Mouse (Mus musculus) natural killer cell, adult 2 months (primary cell): ENCODE results near the gene Itm2b.

Experiments used
- DNase-seq, 2 experiments: peaks; one replicate each; pipeline ENCODE4 v3.0.0; 2022; ENCODE audit warnings: low spot score in 2 of 2

Itm2b gene

DNA sequence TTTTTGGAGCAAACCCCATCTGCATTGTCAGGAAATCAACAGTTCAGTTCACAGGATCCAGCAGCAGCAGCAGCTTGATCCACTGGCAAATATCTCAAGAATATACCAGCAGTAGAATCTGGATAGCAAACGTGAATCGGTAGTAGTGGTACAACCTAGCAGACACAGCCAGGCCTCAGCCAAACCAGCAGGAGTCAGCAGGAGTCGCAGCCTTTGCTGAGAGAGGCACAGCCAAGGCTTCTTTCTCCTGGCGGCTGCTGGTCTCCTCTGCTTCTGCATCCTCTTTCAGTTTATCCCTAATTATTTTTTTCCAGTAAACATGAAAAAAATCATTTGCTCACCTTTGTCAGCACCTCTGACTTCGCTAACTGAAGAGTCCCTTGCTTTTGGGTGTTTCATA is 10.7 kb upstream of the Itm2b start:
- no peak for DNase-seq

- DNase-seq, result no peak
Measured at GRCm38 (mm10) chr14:73394263-73395006, 9.3 kb upstream of the Itm2b start.

- DNase-seq, result no peak
Measured at GRCm38 (mm10) chr14:73391457-73391856, 6.4 kb upstream of the Itm2b start.

DNA sequence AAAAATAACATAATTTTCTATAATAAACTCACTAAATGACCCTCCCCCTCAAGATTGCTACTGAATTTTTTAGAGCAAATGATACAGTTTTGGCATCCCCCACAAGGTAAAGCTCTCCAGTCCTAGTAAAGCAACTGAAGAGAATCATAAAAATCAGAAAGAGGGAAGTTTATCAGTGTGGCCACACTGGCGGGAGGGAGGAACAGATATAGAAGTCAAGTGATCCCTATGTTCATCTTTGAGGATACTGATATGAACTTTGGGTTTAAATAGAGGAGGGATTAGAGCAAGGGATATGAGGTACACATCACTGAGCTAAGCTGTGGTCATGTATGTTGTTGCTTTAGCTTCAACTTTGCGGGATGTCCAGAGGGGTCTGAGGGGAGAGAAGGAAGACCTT is 5.1 kb upstream of the Itm2b start:
- no peak for DNase-seq

- peak; percentile 46 to 60 for DNase-seq
Measured at GRCm38 (mm10) chr14:73389059-73389458, 4.0 kb upstream of the Itm2b start.

DNA sequence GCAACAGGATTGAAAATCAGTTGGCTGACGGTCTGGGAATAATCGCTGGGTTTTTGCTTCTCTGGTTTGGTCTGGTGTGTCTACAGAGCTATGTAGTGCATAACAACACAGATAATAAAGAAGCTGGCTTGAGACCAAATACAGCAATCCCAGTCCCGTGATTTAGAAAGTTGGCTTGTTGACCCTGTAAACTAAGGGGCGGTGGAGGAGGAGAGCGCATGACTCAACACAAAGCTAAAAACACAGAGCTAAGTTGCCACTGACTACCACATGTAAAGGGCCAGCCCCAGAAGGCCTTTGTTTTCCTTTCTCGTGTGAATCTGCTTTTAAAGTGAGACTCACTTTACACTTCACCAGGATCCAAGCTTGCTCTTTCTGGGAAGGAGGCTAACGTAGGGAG is 3.5 kb upstream of the Itm2b start:
- DNase-seq, result peak; percentile 29 to 54

- DNase-seq, result no peak
Measured at GRCm38 (mm10) chr14:73386493-73386892, 1.4 kb upstream of the Itm2b start.

DNA sequence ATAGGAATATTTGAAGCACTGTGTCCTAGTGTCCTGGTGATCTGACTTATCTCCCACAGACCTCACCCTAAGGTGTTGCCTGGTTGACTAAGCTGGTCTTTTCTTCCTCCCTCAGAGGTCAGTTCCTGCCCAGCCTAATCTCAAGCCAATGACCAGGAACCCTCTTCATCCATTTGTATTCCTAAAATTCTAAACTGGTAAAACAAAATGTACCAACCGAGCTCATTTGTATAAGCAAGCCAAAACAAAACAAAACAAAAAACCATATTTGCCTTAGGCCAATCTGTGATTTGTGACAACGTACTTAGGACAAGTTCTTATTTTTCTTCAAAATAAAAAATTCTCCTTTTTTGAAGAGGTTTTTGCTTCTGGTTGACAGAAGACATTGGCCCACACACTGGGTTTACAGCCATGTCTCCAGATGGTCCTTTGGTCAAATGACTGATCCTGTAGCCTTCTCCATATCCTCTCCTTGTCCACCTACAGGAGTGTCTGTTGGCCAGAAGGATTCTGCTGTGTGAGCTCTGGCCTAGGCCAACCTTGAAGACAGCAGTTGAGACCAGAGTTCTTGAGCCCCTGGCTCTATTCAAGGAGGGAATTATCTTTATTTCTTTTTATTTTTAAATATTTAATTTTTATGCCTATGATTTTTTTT is 758 bp upstream of the Itm2b start:
- no peak for DNase-seq

GRCm38 (mm10) chr14:73384546-73384912 is 560 bp downstream of the Itm2b start:
- DNase-seq, result peak; percentile 39 to 46

DNA sequence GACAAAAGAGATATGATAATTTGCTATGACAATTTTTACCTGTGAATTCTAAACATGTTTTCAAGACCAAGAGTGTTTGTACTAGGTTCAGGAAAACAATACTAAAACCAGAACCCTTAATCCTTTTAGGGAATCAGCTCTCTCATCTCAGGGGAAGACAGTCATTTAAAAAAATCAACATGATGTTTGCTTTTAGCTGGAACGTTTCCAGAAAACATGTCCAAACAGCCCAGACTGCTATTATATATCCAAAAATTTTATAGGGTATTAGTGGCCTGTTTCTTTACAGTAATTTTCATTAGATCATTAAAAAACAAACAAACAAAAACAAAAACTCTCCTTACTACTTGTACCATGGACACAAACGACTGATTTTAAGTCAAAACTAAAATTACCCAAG is 1.3 kb downstream of the Itm2b start:
- DNase-seq, result no peak

GRCm38 (mm10) chr14:73382699-73383098 is 2.4 kb downstream of the Itm2b start:
- DNase-seq, result no peak

DNA sequence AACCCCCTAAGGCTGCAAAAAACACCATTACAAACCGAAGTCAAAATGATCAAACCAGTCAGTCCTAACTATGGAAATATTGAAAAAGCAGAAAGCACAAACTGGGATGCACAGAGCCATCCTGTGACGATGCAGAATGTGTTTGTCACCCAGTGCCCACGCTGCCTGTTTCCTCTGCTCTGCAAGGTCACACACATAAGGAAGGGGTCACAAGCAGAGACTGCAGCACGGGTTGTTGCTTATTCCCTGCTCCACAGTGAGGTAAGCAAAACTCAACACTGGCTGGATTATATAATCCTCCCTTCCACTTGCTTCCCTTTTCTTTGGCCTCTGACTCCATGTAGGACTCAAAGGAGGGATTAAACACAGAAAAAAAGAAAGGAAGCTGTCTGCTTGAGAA is 3.5 kb downstream of the Itm2b start:
- DNase-seq, result no peak

DNA sequence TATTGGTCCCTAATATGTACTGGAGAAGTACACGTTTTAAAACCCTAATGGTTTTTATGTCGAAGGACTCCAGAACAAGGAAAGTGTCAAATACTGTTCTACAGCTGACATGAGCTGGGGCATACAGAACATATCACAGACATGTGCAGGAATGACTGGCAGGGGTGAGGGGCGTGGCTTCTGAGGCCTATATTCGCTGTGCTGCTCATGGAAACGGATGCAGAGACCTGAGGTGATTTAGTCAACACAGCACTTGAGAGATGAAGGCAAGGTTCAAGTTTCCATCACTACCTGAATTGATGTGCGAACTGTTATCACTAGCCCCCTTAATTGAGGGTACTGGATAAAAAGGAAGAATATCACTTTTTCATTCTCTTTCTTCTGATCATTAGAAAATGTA is 7.3 kb downstream of the Itm2b start:
- DNase-seq, result no peak

- no peak for DNase-seq
Measured at GRCm38 (mm10) chr14:73376920-73377319, 8.2 kb downstream of the Itm2b start.

- DNase-seq, result no peak
Measured at GRCm38 (mm10) chr14:73375903-73376302, 9.2 kb downstream of the Itm2b start.

DNA sequence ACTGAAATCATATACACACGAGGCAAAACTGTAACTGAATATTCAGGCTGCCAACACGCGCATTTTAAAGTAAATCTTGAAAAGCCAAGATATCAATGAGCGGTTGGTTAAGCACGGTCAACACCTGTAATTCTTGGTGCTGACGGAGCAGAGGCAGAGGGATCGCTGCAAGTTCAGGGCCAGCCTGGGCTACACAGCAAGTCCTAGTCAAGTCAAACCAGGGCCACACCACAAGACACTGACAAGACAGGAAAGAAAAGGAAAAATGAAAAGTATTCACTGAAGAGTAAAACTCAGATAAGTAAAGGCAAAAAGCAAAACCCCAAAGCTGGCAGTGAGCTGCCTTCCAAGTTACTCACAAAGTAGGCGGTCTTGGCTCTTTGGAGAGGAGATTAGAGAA is 9.6 kb downstream of the Itm2b start:
- no peak for DNase-seq

DNA sequence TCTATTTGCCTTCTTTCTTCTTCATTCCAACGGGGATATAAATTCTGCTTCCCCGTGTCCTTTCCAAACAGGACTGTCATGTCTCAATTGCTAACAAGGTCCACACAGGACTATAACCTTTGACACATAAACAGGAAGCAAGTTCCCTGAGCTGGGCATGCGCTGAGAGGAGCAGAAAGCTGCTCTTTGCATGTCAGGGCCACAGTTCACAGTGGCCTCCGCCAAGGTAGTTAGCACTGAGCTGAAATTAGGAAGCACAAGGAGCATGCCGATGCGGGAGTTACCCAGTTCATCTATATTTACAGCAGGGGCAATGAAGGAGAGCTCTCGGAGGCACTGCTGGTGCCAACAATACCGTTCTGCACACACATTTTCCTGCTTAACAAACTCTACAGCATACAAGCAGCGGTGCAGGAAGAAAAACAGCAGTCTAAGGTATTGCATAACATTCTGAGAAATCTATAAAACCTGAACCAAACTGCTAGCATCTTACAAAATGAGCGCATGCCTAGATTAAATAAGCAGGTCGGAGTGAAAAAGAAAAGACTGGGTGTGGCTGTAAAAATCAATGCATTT is 10.7 kb downstream of the Itm2b start:
- no peak for DNase-seq

GRCm38 (mm10) chr14:73373606-73374005 is 11.5 kb downstream of the Itm2b start:
- no peak for DNase-seq

- DNase-seq, result no peak
Measured at GRCm38 (mm10) chr14:73372990-73373389, 12.1 kb downstream of the Itm2b start.

DNA sequence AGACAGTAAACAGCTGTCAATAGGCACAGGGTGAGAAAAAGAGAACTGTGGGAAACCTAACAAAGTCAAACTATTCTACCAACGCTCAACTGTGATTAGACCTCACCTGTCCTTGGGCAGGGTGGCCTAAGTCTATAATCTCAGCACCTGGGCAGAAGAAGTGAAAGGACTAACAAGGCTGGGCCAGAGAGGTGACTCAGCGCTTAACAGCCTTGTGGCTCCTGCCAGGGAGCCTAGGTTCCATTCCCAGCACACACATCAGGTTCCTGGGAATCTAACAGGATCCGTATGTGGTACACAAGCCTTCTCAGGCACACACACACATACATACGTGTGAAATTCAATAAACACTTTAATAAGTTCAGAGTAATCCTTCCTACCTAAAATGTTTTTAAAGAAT is 13.5 kb downstream of the Itm2b start:
- no peak for DNase-seq

- no peak for DNase-seq
Measured at GRCm38 (mm10) chr14:73370695-73371372, 14.3 kb downstream of the Itm2b start.

- no peak for DNase-seq
Measured at GRCm38 (mm10) chr14:73370078-73370670, 14.9 kb downstream of the Itm2b start.
